Mouse (Mus musculus): Measurements from ENCODE around the gene Znrd1as.

DNA sequence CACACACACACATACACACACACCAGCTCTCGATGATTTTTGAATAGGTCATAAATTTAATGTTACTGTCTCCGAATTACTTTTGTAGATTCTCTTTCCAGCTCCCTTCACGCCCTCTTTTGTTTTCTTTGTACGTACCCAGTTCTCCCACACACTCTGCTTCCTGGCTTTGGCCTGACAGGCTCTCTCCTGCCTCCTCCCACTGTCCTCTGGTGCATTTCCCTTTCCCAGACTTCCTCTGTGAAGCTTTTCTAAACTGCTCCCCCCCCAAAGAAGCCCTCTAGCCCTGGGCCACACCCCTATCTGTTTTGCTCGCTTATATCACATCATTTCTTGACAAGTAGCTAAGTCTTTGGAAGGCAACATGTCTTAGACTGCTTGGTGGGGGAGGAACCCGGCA lies 28.2 kb upstream of the Znrd1as start:
- TF ChIP-seq CTCF (IDR thresholded peaks at IDR 0.05; ENCODE audit: extremely low read depth, insufficient read depth, low read length) (no peak), POLR2A (IDR thresholded peaks at IDR 0.05; ENCODE audit: extremely low read depth, insufficient read depth, low read length) (no peak)

All from cortical plate, adult 2 months (tissue).